Mouse (Mus musculus): ENCODE results near the gene Bnip1.

The Bnip1 gene

DNA sequence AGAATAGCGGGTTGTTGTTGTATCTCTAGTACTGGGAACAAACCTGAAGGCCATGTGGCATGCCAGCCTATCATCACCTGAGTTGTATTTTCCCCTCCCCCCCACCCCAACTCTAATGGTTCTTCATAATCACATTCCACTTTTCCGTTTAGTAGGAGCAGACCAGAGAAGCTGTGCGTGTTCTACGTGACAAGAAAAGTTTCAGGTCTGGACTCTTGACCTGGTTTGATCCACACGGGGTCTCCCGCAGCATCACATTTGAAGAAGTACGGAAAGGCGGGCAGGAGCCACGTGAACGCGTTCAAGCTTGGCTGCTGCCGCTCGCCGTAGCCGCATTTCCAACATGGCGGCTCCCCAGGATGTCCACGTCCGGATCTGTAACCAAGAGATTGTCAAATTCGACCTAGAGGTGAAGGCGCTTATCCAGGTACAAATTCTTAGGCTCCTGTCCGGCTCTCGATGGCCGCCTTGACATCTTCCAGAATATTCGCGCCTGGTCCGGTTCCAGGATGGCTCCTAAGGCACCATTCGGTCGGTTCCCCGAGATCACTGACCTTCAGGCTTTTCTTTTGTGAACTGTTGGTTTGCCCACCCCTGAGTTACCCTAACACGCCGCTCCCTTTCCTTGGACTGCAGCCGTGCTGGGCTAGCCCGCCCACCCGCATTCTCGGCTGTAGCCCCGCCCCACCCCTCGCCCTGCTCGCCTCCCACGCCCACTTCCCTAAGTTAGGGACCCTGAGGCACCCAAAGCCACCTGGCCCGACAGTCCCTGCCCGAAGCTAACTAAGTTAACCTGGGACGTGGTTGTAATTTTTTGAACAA is at the start of gene Bnip1:
Gene Bnip1, plus strand, starts transcription at position 317 of the 822 bp plus-strand sequence.
- peak; percentile 75 for DNase-seq (ENCODE audit: low spot score in 2 of 2)

- no peak for DNase-seq (ENCODE audit: low spot score in 2 of 2)
Measured at GRCm38 (mm10) chr17:26742581-26742980, 38.3 kb upstream of the Bnip1 start.

- DNase-seq (ENCODE audit: low spot score in 2 of 2): no peak
Measured at GRCm38 (mm10) chr17:26743294-26743693, 37.6 kb upstream of the Bnip1 start.

DNA sequence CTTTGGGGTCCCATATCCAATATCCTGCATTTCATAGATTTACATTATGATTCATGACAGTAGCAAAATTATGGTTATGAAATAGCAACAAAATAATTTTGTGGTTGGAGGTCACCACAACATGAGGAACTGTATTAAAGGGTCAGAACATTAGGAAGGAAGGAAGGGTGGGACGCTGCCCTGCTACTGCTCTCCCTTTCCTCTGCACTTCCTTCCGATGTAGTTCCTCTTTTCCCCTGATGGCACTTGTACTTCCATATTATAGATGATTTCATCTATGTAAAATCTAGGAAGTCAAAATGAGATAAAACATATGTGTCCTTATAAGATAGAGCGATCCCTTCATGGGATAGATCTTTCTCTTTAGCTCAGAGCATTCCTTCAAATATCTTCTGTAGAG is 30.9 kb upstream of the Bnip1 start:
- DNase-seq (ENCODE audit: low spot score in 2 of 2): no peak

- DNase-seq (ENCODE audit: low spot score in 2 of 2): peak; percentile 15 to 24
Measured at GRCm38 (mm10) chr17:26752297-26752696, 28.6 kb upstream of the Bnip1 start.

GRCm38 (mm10) chr17:26753476-26753875 is 27.4 kb upstream of the Bnip1 start:
- DNase-seq (ENCODE audit: low spot score in 2 of 2): peak; percentile 34 to 45

GRCm38 (mm10) chr17:26767100-26767753 is 13.6 kb upstream of the Bnip1 start:
- no peak for DNase-seq (ENCODE audit: low spot score in 2 of 2)

DNA sequence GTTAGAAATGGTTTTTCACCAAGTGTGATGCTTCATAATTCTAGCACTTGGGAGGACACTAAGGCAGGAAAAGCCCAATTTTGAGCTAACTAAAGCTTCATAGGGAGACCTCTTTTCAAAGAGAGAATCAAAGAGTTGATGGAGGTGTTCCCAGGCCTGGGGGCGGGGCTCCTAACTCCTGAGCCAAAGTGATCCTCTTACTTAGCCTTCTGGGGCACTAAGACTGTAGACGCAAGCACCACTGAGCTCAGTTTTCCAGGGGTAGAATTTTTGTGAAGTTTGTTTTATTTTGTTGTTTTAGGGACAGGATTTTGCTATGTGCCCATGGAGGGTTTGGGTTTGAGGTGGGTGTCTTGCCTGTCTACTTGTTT is 13.1 kb upstream of the Bnip1 start:
- no peak for DNase-seq (ENCODE audit: low spot score in 2 of 2)

GRCm38 (mm10) chr17:26776211-26776610 is 4.7 kb upstream of the Bnip1 start:
- no peak for DNase-seq (ENCODE audit: low spot score in 2 of 2)

GRCm38 (mm10) chr17:26778001-26778400 is 2.9 kb upstream of the Bnip1 start:
- no peak for DNase-seq (ENCODE audit: low spot score in 2 of 2)

DNA sequence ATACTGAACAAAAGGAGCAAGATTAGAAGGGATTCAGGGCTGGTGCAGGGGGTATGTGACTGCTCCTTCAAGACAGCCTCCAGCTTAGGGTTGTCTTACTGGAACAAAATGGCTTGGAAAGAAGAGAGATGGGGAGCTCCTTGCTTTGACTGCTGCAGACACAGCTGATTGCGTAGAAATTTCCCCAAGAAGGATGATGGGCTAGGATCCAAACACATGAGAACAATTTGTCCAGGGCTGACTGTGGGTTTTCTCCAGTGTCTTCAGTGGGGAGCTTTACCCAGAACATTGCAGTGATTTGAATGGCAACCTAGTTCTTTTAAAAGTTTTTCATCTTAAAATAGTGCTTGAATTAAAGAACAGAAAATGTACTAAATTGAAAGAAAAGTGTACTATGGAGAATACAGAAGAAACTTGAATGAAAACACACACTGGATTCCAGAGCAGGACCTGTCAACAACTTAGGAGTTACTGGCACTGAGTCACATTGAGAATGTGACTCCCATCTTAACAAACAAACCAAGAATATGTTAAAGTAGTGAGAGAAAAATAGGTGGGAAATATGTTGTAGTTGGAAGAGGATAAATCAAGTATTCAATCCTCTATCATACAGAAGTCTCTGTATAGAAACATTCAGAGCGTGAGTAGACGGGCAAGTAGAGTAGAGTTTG is 2.3 kb upstream of the Bnip1 start:
- DNase-seq (ENCODE audit: low spot score in 2 of 2): no peak

GRCm38 (mm10) chr17:26779471-26779870 is 1.4 kb upstream of the Bnip1 start:
- DNase-seq (ENCODE audit: low spot score in 2 of 2): no peak

GRCm38 (mm10) chr17:26781610-26782043 is 761 bp downstream of the Bnip1 start:
- DNase-seq (ENCODE audit: low spot score in 2 of 2): no peak

- peak; percentile 48 to 49 for DNase-seq (ENCODE audit: low spot score in 2 of 2)
Measured at GRCm38 (mm10) chr17:26784525-26784924, 3.7 kb downstream of the Bnip1 start.

- no peak for DNase-seq (ENCODE audit: low spot score in 2 of 2)
Measured at GRCm38 (mm10) chr17:26786586-26786985, 5.7 kb downstream of the Bnip1 start.

- no peak for DNase-seq (ENCODE audit: low spot score in 2 of 2)
Measured at GRCm38 (mm10) chr17:26788986-26789385, 8.1 kb downstream of the Bnip1 start.

DNA sequence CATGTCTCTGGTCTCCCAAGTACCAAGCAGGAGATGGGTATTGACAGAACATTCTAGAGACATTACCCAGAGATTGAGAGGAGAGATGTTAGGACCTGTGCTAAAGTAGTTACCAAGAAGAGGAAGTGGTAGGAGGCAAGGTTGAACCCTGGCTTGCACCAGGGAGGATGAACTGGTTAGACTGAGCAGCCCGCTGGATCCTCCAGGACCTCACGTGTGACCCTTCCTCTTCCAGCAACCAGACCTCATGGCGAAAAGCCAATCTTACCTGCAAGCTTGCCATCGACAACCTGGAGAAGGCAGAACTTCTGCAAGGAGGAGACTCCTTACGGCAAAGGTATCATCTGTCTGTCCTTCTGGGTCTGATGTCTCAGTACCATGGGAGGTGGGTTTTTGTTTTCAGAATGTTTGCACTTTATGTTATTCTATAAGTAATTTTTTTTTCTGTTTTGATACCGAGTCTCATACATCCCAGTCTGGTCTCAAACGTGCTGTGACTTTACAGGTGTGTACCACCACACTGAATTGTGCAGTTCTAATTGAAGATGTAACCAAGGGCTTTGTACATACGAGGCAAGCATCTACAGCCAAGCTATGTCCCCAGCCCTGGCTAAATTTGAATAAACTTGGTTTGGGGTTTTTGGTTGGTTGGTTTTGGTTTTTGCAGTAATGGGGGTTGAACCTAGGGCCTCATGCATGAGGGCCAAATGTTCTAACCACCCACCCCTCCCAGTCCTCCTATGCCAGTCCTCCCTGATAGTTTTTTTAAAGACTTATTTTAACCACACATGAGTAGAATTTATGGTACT is 8.8 kb downstream of the Bnip1 start:
- DNase-seq (ENCODE audit: low spot score in 2 of 2): peak; percentile 74 to 78

GRCm38 (mm10) chr17:26790269-26791214 is 9.7 kb downstream of the Bnip1 start:
- peak; percentile 70 to 76 for DNase-seq (ENCODE audit: low spot score in 2 of 2)

- no peak for DNase-seq (ENCODE audit: low spot score in 2 of 2)
Measured at GRCm38 (mm10) chr17:26791580-26791979, 10.7 kb downstream of the Bnip1 start.

- no peak for DNase-seq (ENCODE audit: low spot score in 2 of 2)
Measured at GRCm38 (mm10) chr17:26792096-26792495, 11.2 kb downstream of the Bnip1 start.
